Comparison of ENCODE assay signal across 8 mouse cellular contexts in genomic region chr5:110230401-110230779, GRCm38 (mm10). TPM values are rescaled to one million over a fixed set of nuclear protein-coding genes. Genes with fewer than 3 reads are reported as not detected.
DNase-seq lines count a peak whose midpoint lies in the region; ATAC-seq lines count a peak whose summit lies in the region.

No protein-coding gene starts in this region.

- DNase-seq in layer of hippocampus, adult 9-10 months (ENCODE audit: low spot score): peak; percentile 7
- no peak for DNase-seq in layer of hippocampus, adult 18-20 months (ENCODE audit: low spot score in 2 of 2)
- DNase-seq in embryonic facial prominence, embryonic 11.5 days (ENCODE audit: low spot score): no peak
- DNase-seq in intestine, embryonic 14.5 days (ENCODE audit: low spot score): no peak
- DNase-seq in adrenal gland, postnatal 25 days: no peak
- no peak for DNase-seq in embryo, embryonic 9.5 days (ENCODE audit: extremely low spot score)
- DNase-seq in left cerebral cortex, adult 18-20 months (ENCODE audit: low spot score in 2 of 2): no peak

- no peaks in the 10 kb centered on the region for H3K36me3 ChIP-seq in embryonic facial prominence, embryonic 11.5 days (replicated peaks; ENCODE audit: control insufficient read depth, insufficient read depth, low read depth, low read length)
- peaks cover 25% of the 10 kb centered on the region for H3K36me3 ChIP-seq in intestine, embryonic 14.5 days (ENCODE audit: control insufficient read depth, insufficient read depth, low read length)
- peaks cover 4% of the 10 kb centered on the region; the same call in 1 of the 2 replicates for H3K36me3 ChIP-seq in midbrain, embryonic 15.5 days (replicated peaks)

- peak overlapping the region; percentile 97 for H3K9ac ChIP-seq in embryonic facial prominence, embryonic 11.5 days (replicated peaks; ENCODE audit: low read length)
- H3K9ac ChIP-seq in intestine, embryonic 14.5 days (ENCODE audit: low read length): peak overlapping the region; percentile 91
- peak overlapping the region; percentile 96 for H3K9ac ChIP-seq in midbrain, embryonic 15.5 days

- H3K27me3 ChIP-seq in embryonic facial prominence, embryonic 11.5 days (ENCODE audit: control insufficient read depth, insufficient read depth, low read length): no peaks in the 10 kb centered on the region
- no peaks in the 10 kb centered on the region for H3K27me3 ChIP-seq in intestine, embryonic 14.5 days (replicated peaks; ENCODE audit: control insufficient read depth, insufficient read depth, low read length)
- H3K27me3 ChIP-seq in midbrain, embryonic 15.5 days (replicated peaks): no peaks in the 10 kb centered on the region

- H3K4me1 ChIP-seq in embryonic facial prominence, embryonic 11.5 days (ENCODE audit: control insufficient read depth, insufficient read depth, low read length): no peaks in the 10 kb centered on the region
- peaks cover 14% of the 10 kb centered on the region for H3K4me1 ChIP-seq in intestine, embryonic 14.5 days (replicated peaks; ENCODE audit: control insufficient read depth, insufficient read depth, low read length)
- peaks cover 24% of the 10 kb centered on the region for H3K4me1 ChIP-seq in midbrain, embryonic 15.5 days

- peak overlapping the region; percentile 42 for H3K4me2 ChIP-seq in embryonic facial prominence, embryonic 11.5 days (ENCODE audit: low read depth, low read length)
- H3K4me2 ChIP-seq in intestine, embryonic 14.5 days (ENCODE audit: low read length): peak overlapping the region; percentile 81
- peak overlapping the region; percentile 69 for H3K4me2 ChIP-seq in midbrain, embryonic 15.5 days

- H3K9me3 ChIP-seq in embryonic facial prominence, embryonic 11.5 days (replicated peaks; ENCODE audit: control insufficient read depth, low read length): no peaks in the 10 kb centered on the region
- no peaks in the 10 kb centered on the region for H3K9me3 ChIP-seq in intestine, embryonic 14.5 days (ENCODE audit: control insufficient read depth, low read length)
- no peaks in the 10 kb centered on the region for H3K9me3 ChIP-seq in midbrain, embryonic 15.5 days

- no peak for ATAC-seq in embryonic facial prominence, embryonic 11.5 days (replicated peaks; ENCODE audit: insufficient number of reproducible peaks, low FRiP score, low TSS enrichment, low read depth)
- ATAC-seq in intestine, embryonic 14.5 days (replicated peaks; ENCODE audit: low FRiP score, low TSS enrichment, low read depth): no peak
- no peak for ATAC-seq in midbrain, embryonic 15.5 days (replicated peaks)

- WGBS in embryonic facial prominence, embryonic 11.5 days: 10% methylated on average over 8 of the region's 8 CpGs
- 6% methylated on average over 8 of the region's 8 CpGs for WGBS in intestine, embryonic 14.5 days
- 4% methylated on average over 8 of the region's 8 CpGs for WGBS in midbrain, embryonic 15.5 days

- H3K27ac ChIP-seq in embryonic facial prominence, embryonic 11.5 days (replicated peaks; ENCODE audit: low read depth, low read length): peak overlapping the region; percentile 91
- peak overlapping the region; percentile 94 for H3K27ac ChIP-seq in intestine, embryonic 14.5 days (ENCODE audit: low read depth)
- peak overlapping the region; percentile 95 for H3K27ac ChIP-seq in midbrain, embryonic 15.5 days

- H3K4me3 ChIP-seq in embryonic facial prominence, embryonic 11.5 days (ENCODE audit: low read depth, low read length): peak overlapping the region; percentile 94
- H3K4me3 ChIP-seq in intestine, embryonic 14.5 days (ENCODE audit: low read depth, low read length): peak overlapping the region; percentile 98
- H3K4me3 ChIP-seq in midbrain, embryonic 15.5 days: peak overlapping the region; percentile 89

RNA-seq across cellular contexts. Expression of gene Ankle2, which starts 0.4 kb away (rescaled TPM):
- total RNA-seq in layer of hippocampus, adult 18-20 months (2021): 10 to 100 TPM; 43.5 to 48.0 TPM
- 44.8 and 46.1 TPM in 2 replicates for polyA plus RNA-seq in embryonic facial prominence, embryonic 11.5 days (2014; fragmentation: Nextera tagmentation; extraction: Ambion mirVana)
- polyA plus RNA-seq in intestine, embryonic 14.5 days (2014; fragmentation: Nextera tagmentation; extraction: Ambion mirVana): 30.6 and 32.6 TPM in 2 replicates
- 20.6 and 22.6 TPM in 2 replicates for polyA plus RNA-seq in midbrain, embryonic 15.5 days (2015; fragmentation: Nextera tagmentation; extraction: Ambion mirVana)
- total RNA-seq in adrenal gland, postnatal 25 days (2021): 38.7 and 52.6 TPM in 2 replicates
- total RNA-seq in left cerebral cortex, adult 18-20 months (2021): 10 to 100 TPM; 41.8 to 45.2 TPM

RNA-seq across cellular contexts. Expression of gene Pgam5, which starts 39.3 kb away (rescaled TPM):
- 10 to 100 TPM; 52.7 to 60.8 TPM for total RNA-seq in layer of hippocampus, adult 18-20 months (2021)
- polyA plus RNA-seq in embryonic facial prominence, embryonic 11.5 days (2014; fragmentation: Nextera tagmentation; extraction: Ambion mirVana): 83.6 and 86.2 TPM in 2 replicates
- polyA plus RNA-seq in intestine, embryonic 14.5 days (2014; fragmentation: Nextera tagmentation; extraction: Ambion mirVana): 71.6 and 76.9 TPM in 2 replicates
- 104 and 110 TPM in 2 replicates for polyA plus RNA-seq in midbrain, embryonic 15.5 days (2015; fragmentation: Nextera tagmentation; extraction: Ambion mirVana)
- total RNA-seq in adrenal gland, postnatal 25 days (2021): 44.7 and 49.8 TPM in 2 replicates
- total RNA-seq in left cerebral cortex, adult 18-20 months (2021): 10 to 100 TPM; 55.1 to 59.2 TPM

RNA-seq across cellular contexts. Expression of gene Golga3, which starts 53.9 kb away (rescaled TPM):
- 10 to 100 TPM; 47.9 to 49.6 TPM for total RNA-seq in layer of hippocampus, adult 18-20 months (2021)
- 21.1 and 21.9 TPM in 2 replicates for polyA plus RNA-seq in embryonic facial prominence, embryonic 11.5 days (2014; fragmentation: Nextera tagmentation; extraction: Ambion mirVana)
- 19.5 and 21.9 TPM in 2 replicates for polyA plus RNA-seq in intestine, embryonic 14.5 days (2014; fragmentation: Nextera tagmentation; extraction: Ambion mirVana)
- polyA plus RNA-seq in midbrain, embryonic 15.5 days (2015; fragmentation: Nextera tagmentation; extraction: Ambion mirVana): 25.5 and 28.5 TPM in 2 replicates
- 33.8 and 40.1 TPM in 2 replicates for total RNA-seq in adrenal gland, postnatal 25 days (2021)
- total RNA-seq in left cerebral cortex, adult 18-20 months (2021): 10 to 100 TPM; 47.1 to 47.5 TPM

RNA-seq across cellular contexts. Expression of gene Pxmp2, which starts 55.6 kb away (rescaled TPM):
- 10 to 100 TPM; 11.5 to 15.5 TPM for total RNA-seq in layer of hippocampus, adult 18-20 months (2021)
- 7.8 and 9.7 TPM in 2 replicates for polyA plus RNA-seq in embryonic facial prominence, embryonic 11.5 days (2014; fragmentation: Nextera tagmentation; extraction: Ambion mirVana)
- polyA plus RNA-seq in intestine, embryonic 14.5 days (2014; fragmentation: Nextera tagmentation; extraction: Ambion mirVana): 7.2 and 9.0 TPM in 2 replicates
- polyA plus RNA-seq in midbrain, embryonic 15.5 days (2015; fragmentation: Nextera tagmentation; extraction: Ambion mirVana): 11.3 and 11.5 TPM in 2 replicates
- total RNA-seq in adrenal gland, postnatal 25 days (2021): 9.4 and 10.7 TPM in 2 replicates
- 1 to 10 TPM; 7.9 to 9.5 TPM for total RNA-seq in left cerebral cortex, adult 18-20 months (2021)

RNA-seq across cellular contexts. Expression of gene Pole, which starts 55.7 kb away (rescaled TPM):
- total RNA-seq in layer of hippocampus, adult 18-20 months (2021): 1 to 10 TPM; 1.1 to 1.5 TPM
- 41.0 and 46.1 TPM in 2 replicates for polyA plus RNA-seq in embryonic facial prominence, embryonic 11.5 days (2014; fragmentation: Nextera tagmentation; extraction: Ambion mirVana)
- 33.3 and 36.0 TPM in 2 replicates for polyA plus RNA-seq in intestine, embryonic 14.5 days (2014; fragmentation: Nextera tagmentation; extraction: Ambion mirVana)
- polyA plus RNA-seq in midbrain, embryonic 15.5 days (2015; fragmentation: Nextera tagmentation; extraction: Ambion mirVana): 7.5 and 7.7 TPM in 2 replicates
- total RNA-seq in adrenal gland, postnatal 25 days (2021): 6.2 and 8.0 TPM in 2 replicates
- total RNA-seq in left cerebral cortex, adult 18-20 months (2021): 1 to 10 TPM in 1 of 2 experiments, under 1 TPM in 1; 0.73 to 1.0 TPM
